Mouse (Mus musculus): ENCODE measurements at regions not wholly inside any gene's neighbourhood (a gene's known extent, or its start where the extent isn't known, plus 50 kb on each side); places are given as distances from the start of the nearest gene placed in this dataset.

- Histone ChIP-seq H3K27ac (replicated peaks) (no peak overlapping the region), H3K4me3 (replicated peaks) (no peak overlapping the region), H3K9ac (no peak overlapping the region), H3K9me3 (replicated peaks) (no peaks in the 10 kb centered on the region), H3K36me3 (replicated peaks) (no peaks in the 10 kb centered on the region), H3K4me2 (no peak overlapping the region; the same call in 1 of the 2 replicates), H3K4me1 (replicated peaks) (peaks cover 16% of the 10 kb centered on the region), H3K27me3 (no peaks in the 10 kb centered on the region)
- ATAC-seq (ENCODE audit: insufficient read depth), result peak; percentile 75
- 25% methylated on average over 3 of the region's 3 CpGs for WGBS (ENCODE audit: insufficient replicate concordance)
These were observed 93.2 kb upstream of the Serp2 start for GRCm38 (mm10) chr14:76649927-76650326.

GRCm38 (mm10) chr14:76644716-76645115 lies 88.0 kb upstream of the Serp2 start:
- Histone ChIP-seq H3K36me3 (replicated peaks) (no peaks in the 10 kb centered on the region), H3K4me2 (no peak overlapping the region), H3K9ac (no peak overlapping the region), H3K4me1 (replicated peaks) (peaks cover 4% of the 10 kb centered on the region), H3K4me3 (replicated peaks) (no peak overlapping the region), H3K9me3 (replicated peaks) (no peaks in the 10 kb centered on the region), H3K27me3 (no peaks in the 10 kb centered on the region), H3K27ac (replicated peaks) (no peak overlapping the region)
- no peak for ATAC-seq (ENCODE audit: insufficient read depth)
- WGBS (ENCODE audit: insufficient replicate concordance), result 61% methylated on average over 3 of the region's 3 CpGs

- Histone ChIP-seq H3K4me2 (no peak overlapping the region), H3K4me1 (replicated peaks) (no peaks in the 10 kb centered on the region), H3K9me3 (replicated peaks) (no peaks in the 10 kb centered on the region), H3K36me3 (replicated peaks) (no peaks in the 10 kb centered on the region), H3K4me3 (replicated peaks) (no peak overlapping the region), H3K27ac (replicated peaks) (no peak overlapping the region), H3K27me3 (no peaks in the 10 kb centered on the region), H3K9ac (no peak overlapping the region)
- WGBS (ENCODE audit: insufficient replicate concordance), result 72% methylated on average over 4 of the region's 4 CpGs
- ATAC-seq (ENCODE audit: insufficient read depth), result no peak
These were observed 85.3 kb upstream of the Serp2 start for GRCm38 (mm10) chr14:76641752-76642529.

GRCm38 (mm10) chr14:76633170-76633569 lies 76.5 kb upstream of the Serp2 start:
- Histone ChIP-seq H3K9me3 (replicated peaks) (no peaks in the 10 kb centered on the region), H3K36me3 (replicated peaks) (no peaks in the 10 kb centered on the region), H3K27ac (replicated peaks) (no peak overlapping the region), H3K9ac (no peak overlapping the region), H3K4me1 (replicated peaks) (0 out of 2 replicates have a peak, but pooled peaks cover 4% of the 10 kb centered on the region), H3K4me3 (replicated peaks) (no peak overlapping the region), H3K4me2 (no peak overlapping the region), H3K27me3 (no peaks in the 10 kb centered on the region)
- ATAC-seq (ENCODE audit: insufficient read depth), result no peak
- WGBS (ENCODE audit: insufficient replicate concordance), result 64% methylated on average over 6 of the region's 6 CpGs

GRCm38 (mm10) chr14:76632763-76633162 lies 76.1 kb upstream of the Serp2 start:
- no peak for ATAC-seq (ENCODE audit: insufficient read depth)
- 69% methylated on average over 6 of the region's 6 CpGs for WGBS (ENCODE audit: insufficient replicate concordance)
- Histone ChIP-seq H3K9ac (no peak overlapping the region), H3K27me3 (no peaks in the 10 kb centered on the region), H3K4me2 (no peak overlapping the region), H3K4me3 (replicated peaks) (no peak overlapping the region), H3K9me3 (replicated peaks) (no peaks in the 10 kb centered on the region), H3K4me1 (replicated peaks) (0 out of 2 replicates have a peak, but pooled peaks cover 4% of the 10 kb centered on the region), H3K27ac (replicated peaks) (no peak overlapping the region), H3K36me3 (replicated peaks) (no peaks in the 10 kb centered on the region)

GRCm38 (mm10) chr14:76631740-76632139 lies 75.1 kb upstream of the Serp2 start:
- no peak for ATAC-seq (ENCODE audit: insufficient read depth)
- H3K4me3 ChIP-seq (replicated peaks), result no peak overlapping the region
- no peak overlapping the region for H3K9ac ChIP-seq
- no peaks in the 10 kb centered on the region for H3K9me3 ChIP-seq (replicated peaks)
- 0 out of 2 replicates have a peak, but pooled peaks cover 4% of the 10 kb centered on the region for H3K4me1 ChIP-seq (replicated peaks)
- H3K27ac ChIP-seq (replicated peaks), result no peak overlapping the region
- WGBS (ENCODE audit: insufficient replicate concordance), result 71% methylated on average over 6 of the region's 6 CpGs
- H3K27me3 ChIP-seq, result no peaks in the 10 kb centered on the region
- H3K36me3 ChIP-seq (replicated peaks), result no peaks in the 10 kb centered on the region
- H3K4me2 ChIP-seq, result no peak overlapping the region

- H3K27me3 ChIP-seq, result no peaks in the 10 kb centered on the region
- no peak overlapping the region for H3K27ac ChIP-seq (replicated peaks)
- 66% methylated on average over 4 of the region's 4 CpGs for WGBS (ENCODE audit: insufficient replicate concordance)
- H3K9ac ChIP-seq, result no peak overlapping the region
- no peaks in the 10 kb centered on the region for H3K36me3 ChIP-seq (replicated peaks)
- H3K4me2 ChIP-seq, result no peak overlapping the region
- H3K4me3 ChIP-seq (replicated peaks), result no peak overlapping the region
- ATAC-seq (ENCODE audit: insufficient read depth), result no peak
- H3K4me1 ChIP-seq (replicated peaks), result 0 out of 2 replicates have a peak, but pooled peaks cover 4% of the 10 kb centered on the region
- no peaks in the 10 kb centered on the region for H3K9me3 ChIP-seq (replicated peaks)
These were observed 74.5 kb upstream of the Serp2 start for GRCm38 (mm10) chr14:76631181-76631580.

- Histone ChIP-seq H3K4me2 (no peak overlapping the region), H3K4me3 (replicated peaks) (no peak overlapping the region), H3K9ac (no peak overlapping the region), H3K27ac (replicated peaks) (no peak overlapping the region), H3K27me3 (no peaks in the 10 kb centered on the region), H3K36me3 (replicated peaks) (no peaks in the 10 kb centered on the region), H3K9me3 (replicated peaks) (no peaks in the 10 kb centered on the region), H3K4me1 (replicated peaks) (peaks cover 12% of the 10 kb centered on the region)
- 55% methylated on average over 11 of the region's 11 CpGs for WGBS (ENCODE audit: insufficient replicate concordance)
- ATAC-seq (ENCODE audit: insufficient read depth), result no peak
These were observed 73.3 kb upstream of the Serp2 start for GRCm38 (mm10) chr14:76629913-76630478.

GRCm38 (mm10) chr14:76628182-76628892 lies 71.6 kb upstream of the Serp2 start:
- Histone ChIP-seq H3K4me1 (replicated peaks) (peaks cover 29% of the 10 kb centered on the region), H3K4me3 (replicated peaks) (no peak overlapping the region), H3K27me3 (peaks cover 4% of the 10 kb centered on the region; the same call in 1 of the 2 replicates), H3K9me3 (replicated peaks) (no peaks in the 10 kb centered on the region), H3K4me2 (no peak overlapping the region), H3K9ac (no peak overlapping the region), H3K36me3 (replicated peaks) (no peaks in the 10 kb centered on the region), H3K27ac (replicated peaks) (no peak overlapping the region)
- ATAC-seq (ENCODE audit: insufficient read depth), result no peak
- 65% methylated on average over 10 of the region's 10 CpGs for WGBS (ENCODE audit: insufficient replicate concordance)

- Histone ChIP-seq H3K4me1 (replicated peaks) (peaks cover 45% of the 10 kb centered on the region), H3K27me3 (peaks cover 16% of the 10 kb centered on the region), H3K9ac (no peak overlapping the region), H3K36me3 (replicated peaks) (no peaks in the 10 kb centered on the region), H3K9me3 (replicated peaks) (no peaks in the 10 kb centered on the region), H3K27ac (replicated peaks) (no peak overlapping the region), H3K4me2 (no peak overlapping the region), H3K4me3 (replicated peaks) (no peak overlapping the region)
- WGBS (ENCODE audit: insufficient replicate concordance), result 57% methylated on average over 10 of the region's 10 CpGs
- ATAC-seq (ENCODE audit: insufficient read depth), result no peak
These were observed 69.1 kb upstream of the Serp2 start for GRCm38 (mm10) chr14:76625589-76626368.

Measured in liver, embryonic 15.5 days (tissue).